Mouse (Mus musculus) cerebellum, adult 9-11 months (tissue): Measurements from ENCODE around the gene Olfr458.
"Not testable (repeated sequence)": the region's sequence is repeated elsewhere in the genome, so short reads cannot be mapped to it uniquely, and the experiment has no call there.

Experiments used
- DNase-seq: peaks from one replicate; pipeline ENCODE4 v3.0.0; 2022

Olfr458 gene

GRCm38 (mm10) chr6:42465096-42465495 is at the start of gene Olfr458:
Gene Olfr458 (minus strand): TSS chr6:42465196.
- DNase-seq = no peak

DNA sequence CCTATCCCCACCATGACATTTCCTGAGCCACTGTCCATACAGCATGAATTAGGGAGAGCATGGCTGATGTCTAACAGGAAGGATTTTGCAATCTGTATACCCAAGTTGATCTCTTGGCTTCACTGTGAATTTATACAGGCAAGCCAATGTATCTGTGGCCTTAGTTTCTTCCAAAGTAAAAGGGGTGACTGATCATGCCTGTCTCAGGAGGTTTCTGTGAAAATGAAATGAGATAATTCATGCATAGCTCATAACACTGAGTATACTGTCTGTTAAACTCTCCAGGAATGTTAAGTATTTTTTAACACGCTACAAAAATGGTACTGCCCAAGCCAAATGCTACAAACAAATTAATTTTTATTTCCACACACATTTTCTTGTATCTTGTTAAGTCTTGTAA is 48.5 kb upstream of the Olfr458 start:
- DNase-seq = no peak

GRCm38 (mm10) chr6:42509311-42509710 is 44.3 kb upstream of the Olfr458 start:
- DNase-seq = no peak

DNA sequence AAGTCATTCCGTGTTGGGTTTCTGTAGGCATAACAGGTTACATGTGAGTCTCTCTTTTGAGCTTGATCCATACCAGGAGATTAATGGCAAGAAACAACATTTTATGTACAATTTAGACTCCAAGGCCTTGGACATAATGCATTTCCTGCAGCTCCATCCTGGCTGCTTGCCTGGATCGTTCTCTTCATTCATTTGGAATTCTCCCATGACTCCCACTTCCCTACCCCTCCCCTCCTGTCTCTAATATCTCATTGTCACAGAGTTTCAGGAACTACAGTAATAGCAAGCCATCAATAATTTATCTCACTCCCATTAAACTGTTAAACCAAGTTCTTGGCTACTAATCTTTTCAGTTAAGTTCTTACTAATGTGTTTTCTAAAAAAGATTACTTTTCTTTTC is 38.5 kb upstream of the Olfr458 start:
- DNase-seq = no peak

DNA sequence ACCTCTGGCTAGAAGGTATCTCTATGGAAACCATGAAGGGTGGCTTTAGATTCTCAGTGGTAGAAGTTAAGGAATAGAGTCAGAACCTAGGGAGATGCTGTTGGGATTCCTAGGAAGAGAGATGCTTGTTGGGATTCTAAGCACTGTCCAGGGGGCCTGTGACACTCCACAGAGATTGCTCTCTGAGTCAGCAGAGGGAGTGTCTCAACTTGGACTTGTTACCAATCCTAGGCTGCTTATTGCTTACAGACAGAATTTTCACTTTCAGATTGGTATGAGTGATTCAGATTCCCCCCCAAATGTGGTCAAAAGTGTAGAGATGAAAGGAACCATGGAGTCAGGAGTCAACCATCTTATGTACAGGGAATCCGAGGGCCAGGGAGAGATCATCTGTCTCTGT is 24.7 kb upstream of the Olfr458 start:
- no peak for DNase-seq

- no peak for DNase-seq
Measured at GRCm38 (mm10) chr6:42487114-42487513, 22.1 kb upstream of the Olfr458 start, which contains the start of gene Olfr456. Gene Olfr456 (minus strand): TSS chr6:42487214.

GRCm38 (mm10) chr6:42484633-42485032 is 19.6 kb upstream of the Olfr458 start:
- DNase-seq = no peak

- no peak for DNase-seq
Measured at GRCm38 (mm10) chr6:42476235-42476634, 11.2 kb upstream of the Olfr458 start, which contains the start of gene Olfr457. Gene Olfr457 (minus strand): TSS chr6:42476335.

DNA sequence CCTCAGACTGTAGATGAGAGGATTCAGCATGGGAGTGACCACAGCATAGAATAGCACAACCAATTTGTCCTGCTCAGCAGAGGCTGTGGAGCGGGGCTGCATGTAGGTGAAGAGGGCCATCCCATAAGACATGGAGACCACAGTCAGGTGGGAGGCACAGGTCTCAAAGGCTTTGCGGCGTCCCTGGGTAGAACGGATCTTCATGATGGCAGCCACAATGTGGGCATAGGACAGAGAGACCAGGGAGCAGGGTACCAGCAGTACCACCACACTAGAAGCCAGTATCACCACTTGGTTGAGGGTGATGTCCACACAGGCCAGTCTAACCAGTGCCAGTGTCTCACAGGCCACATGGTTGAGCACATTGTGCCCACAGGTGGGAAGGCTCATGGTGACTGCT is 6.3 kb upstream of the Olfr458 start:
- not testable (repeated sequence) for DNase-seq

GRCm38 (mm10) chr6:42470542-42470941 is 5.5 kb upstream of the Olfr458 start:
- DNase-seq = no peak

- no peak for DNase-seq
Measured at GRCm38 (mm10) chr6:42447381-42447780, 17.6 kb downstream of the Olfr458 start.

- no peak for DNase-seq
Measured at GRCm38 (mm10) chr6:42444491-42444890, 20.5 kb downstream of the Olfr458 start.

DNA sequence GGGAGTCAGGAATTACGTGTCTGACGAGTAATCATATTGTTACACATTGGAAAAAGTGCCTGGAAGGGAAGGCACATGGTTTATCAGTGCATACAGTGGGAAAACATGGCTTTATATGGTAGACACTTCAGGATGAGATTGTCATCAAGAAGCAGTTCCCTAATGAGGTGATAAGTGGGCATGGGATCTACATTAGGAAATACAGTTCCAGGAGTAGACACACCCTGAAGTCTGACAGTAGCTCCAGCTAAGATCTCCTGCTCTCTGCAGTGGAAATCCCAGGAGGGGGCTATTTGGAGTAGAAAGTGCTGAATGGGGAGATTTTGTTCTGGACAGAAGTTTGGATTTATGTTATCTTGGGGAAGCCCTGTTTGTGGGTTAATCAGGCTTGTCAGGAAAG is 23.6 kb downstream of the Olfr458 start:
- no peak for DNase-seq

DNA sequence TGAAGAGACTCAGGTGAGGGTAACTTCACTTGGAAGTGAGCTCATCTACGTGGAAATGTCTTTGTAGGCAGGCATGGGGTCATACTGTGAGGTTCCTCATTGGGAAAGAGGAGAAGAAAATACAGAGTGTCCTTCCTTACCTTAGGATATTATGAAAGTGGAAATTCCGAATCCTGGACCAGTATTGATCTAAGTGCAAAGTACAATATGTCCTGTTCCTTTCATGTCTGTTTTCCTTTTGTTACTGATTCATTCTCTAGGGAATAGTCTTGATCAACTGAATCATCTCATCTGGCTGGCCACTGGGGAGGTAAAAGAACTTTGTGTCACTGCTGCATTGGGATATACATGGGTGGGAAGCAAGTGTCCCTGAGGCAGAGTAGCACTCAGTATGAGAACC is 29.5 kb downstream of the Olfr458 start:
- DNase-seq = no peak

GRCm38 (mm10) chr6:42434446-42434845 is 30.6 kb downstream of the Olfr458 start, which contains the start of gene Tas2r126:
Gene Tas2r126 (plus strand): TSS chr6:42434535.
- DNase-seq = no peak

GRCm38 (mm10) chr6:42433554-42433953 is 31.4 kb downstream of the Olfr458 start:
- DNase-seq = no peak

DNA sequence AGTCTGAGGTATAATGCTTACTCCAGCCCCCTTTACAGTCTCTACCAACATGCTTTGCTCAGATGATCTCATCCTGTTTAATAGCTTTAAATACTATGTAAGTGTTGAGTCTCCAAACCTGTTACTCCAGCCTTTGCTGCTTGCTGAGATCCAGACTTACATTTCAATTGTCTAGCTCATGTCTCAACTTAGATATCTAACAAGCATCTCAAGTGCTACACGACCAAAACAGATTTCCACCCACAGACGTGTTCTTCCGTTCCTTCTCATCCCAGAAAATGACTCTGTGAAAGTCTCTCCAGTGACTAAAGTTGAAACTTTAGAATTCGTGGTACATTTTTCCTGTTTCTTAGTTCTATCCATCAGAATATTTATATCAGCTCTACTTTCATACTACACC is 38.7 kb downstream of the Olfr458 start:
- no peak for DNase-seq

GRCm38 (mm10) chr6:42424472-42424871 is 40.5 kb downstream of the Olfr458 start:
- DNase-seq = no peak

DNA sequence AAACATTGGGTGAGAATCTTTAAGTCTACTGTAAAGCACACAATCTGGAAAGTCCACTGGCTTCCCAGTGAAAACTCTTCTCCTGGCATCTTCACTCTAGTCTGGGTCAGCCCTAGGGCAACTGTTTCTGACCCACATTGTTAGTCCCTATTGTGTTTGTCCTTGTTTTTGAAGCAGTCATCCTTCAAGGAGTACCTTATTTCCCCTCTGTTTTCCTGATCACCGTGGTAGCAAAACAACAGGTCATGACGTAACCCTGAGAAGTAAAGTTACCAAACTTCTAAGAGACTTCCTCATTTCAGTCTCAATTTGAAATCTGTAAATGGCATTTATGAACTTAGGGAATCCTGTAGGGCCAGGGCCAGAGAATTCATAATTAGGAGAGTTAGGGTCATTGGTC is 43.6 kb downstream of the Olfr458 start:
- no peak for DNase-seq

- no peak for DNase-seq
Measured at GRCm38 (mm10) chr6:42419443-42419842, 45.6 kb downstream of the Olfr458 start.
